In the genomic region with DNA sequence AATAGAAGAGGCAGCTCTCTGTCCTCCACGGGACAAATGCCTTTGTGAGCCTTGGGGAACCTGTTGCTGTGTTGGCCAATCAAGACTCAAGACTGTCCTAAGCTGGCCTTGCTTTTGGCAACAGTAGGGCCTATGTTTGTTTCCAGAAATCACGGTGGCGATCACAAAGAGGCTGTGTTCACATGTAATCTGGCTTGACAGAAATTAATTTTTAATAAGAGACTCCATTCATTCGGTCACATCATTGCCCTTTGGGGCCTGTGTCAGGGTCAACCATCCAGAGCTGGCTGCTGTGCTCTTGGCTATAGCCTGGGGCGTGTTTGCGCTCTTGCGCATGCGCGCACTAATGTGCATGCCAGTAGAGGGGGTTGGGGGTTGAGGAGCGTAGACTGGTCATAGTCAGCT, we compare ENCODE assay signal across 11 mouse cellular contexts. TPM values are rescaled to one million over a fixed set of nuclear protein-coding genes. Genes with fewer than 3 reads are reported as not detected.
DNase-seq lines count a peak whose midpoint lies in the region; ATAC-seq and TF ChIP-seq lines count a peak whose summit lies in the region.
"Had no signal": no experiment of that assay in that cellular context is flagged by ENCODE, and none has a peak within 500 bp of the region (broad histone marks: within the 10 kb centered on the region; RNA-seq: fewer than 3 reads in every experiment).

No protein-coding gene starts in this region.

- ATAC-seq in intestine, embryonic 14.5 days (replicated peaks; ENCODE audit: low FRiP score, low TSS enrichment, low read depth), result peak; percentile 73; the same call in 1 of the 2 replicates
- no peak for ATAC-seq in intestine, postnatal 0 days
- ATAC-seq in limb, embryonic 13.5 days (ENCODE audit: low FRiP score, low read depth), result peak; percentile 19; the same call in 1 of the 2 replicates

- H3K27me3 ChIP-seq in intestine, embryonic 14.5 days (replicated peaks; ENCODE audit: control insufficient read depth, insufficient read depth, low read length), result no peaks in the 10 kb centered on the region
- no peaks in the 10 kb centered on the region for H3K27me3 ChIP-seq in intestine, postnatal 0 days (replicated peaks; ENCODE audit: control insufficient read depth, insufficient read depth, low read length)
- H3K27me3 ChIP-seq in limb, embryonic 13.5 days, result no peaks in the 10 kb centered on the region
- H3K27me3 ChIP-seq: neural tube, embryonic 12.5 days had no signal

- H3K4me2 ChIP-seq in intestine, embryonic 14.5 days (ENCODE audit: low read length), result no peak overlapping the region
- H3K4me2 ChIP-seq in intestine, postnatal 0 days (replicated peaks; ENCODE audit: low read depth), result no peak overlapping the region
- no peak overlapping the region for H3K4me2 ChIP-seq in limb, embryonic 13.5 days (replicated peaks)
- H3K4me2 ChIP-seq: neural tube, embryonic 12.5 days had no signal

- no peaks in the 10 kb centered on the region for H3K36me3 ChIP-seq in intestine, embryonic 14.5 days (ENCODE audit: control insufficient read depth, insufficient read depth, low read length)
- H3K36me3 ChIP-seq in intestine, postnatal 0 days (ENCODE audit: control insufficient read depth, insufficient read depth), result no peaks in the 10 kb centered on the region
- H3K36me3 ChIP-seq in limb, embryonic 13.5 days, result no peaks in the 10 kb centered on the region
- H3K36me3 ChIP-seq: neural tube, embryonic 12.5 days had no signal

- H3K4me1 ChIP-seq in intestine, embryonic 14.5 days (replicated peaks; ENCODE audit: control insufficient read depth, insufficient read depth, low read length), result peaks cover 7% of the 10 kb centered on the region; the same call in 1 of the 2 replicates
- H3K4me1 ChIP-seq in intestine, postnatal 0 days (replicated peaks; ENCODE audit: control insufficient read depth, insufficient read depth, low read length), result no peaks in the 10 kb centered on the region
- peaks cover 21% of the 10 kb centered on the region; the same call in 1 of the 2 replicates for H3K4me1 ChIP-seq in limb, embryonic 13.5 days

- no peak overlapping the region for H3K9ac ChIP-seq in intestine, embryonic 14.5 days (ENCODE audit: low read length)
- no peak overlapping the region for H3K9ac ChIP-seq in intestine, postnatal 0 days (ENCODE audit: low read depth, low read length)
- H3K9ac ChIP-seq in limb, embryonic 13.5 days, result no peak overlapping the region
- H3K9ac ChIP-seq: neural tube, embryonic 12.5 days had no signal

- WGBS in intestine, embryonic 14.5 days, result 85% methylated on average over 10 of the region's 10 CpGs
- WGBS in intestine, postnatal 0 days, result 89% methylated on average over 10 of the region's 10 CpGs
- WGBS in limb, embryonic 13.5 days, result 84% methylated on average over 10 of the region's 10 CpGs

- TF ChIP-seq CTCF in intestine, postnatal 0 days (IDR thresholded peaks at IDR 0.05; ENCODE audit: low read depth), result no peak

- DNase-seq in embryo, embryonic 10 days (ENCODE audit: low spot score), result peak; percentile 7
- DNase-seq in embryo, embryonic 9.5 days (ENCODE audit: extremely low spot score), result no peak
- DNase-seq in intestine, embryonic 14.5 days (ENCODE audit: low spot score), result no peak
- peak; percentile 81 for DNase-seq in ZHBTc4 (ENCODE audit: low read depth, low spot score)
- no peak for DNase-seq in gastrocnemius, postnatal 36 days
- no peak for DNase-seq in right cerebral cortex, postnatal 14 days
- DNase-seq: cerebellum, adult 9-11 months had no signal

- no peaks in the 10 kb centered on the region for H3K9me3 ChIP-seq in intestine, embryonic 14.5 days (ENCODE audit: control insufficient read depth, low read length)
- H3K9me3 ChIP-seq in intestine, postnatal 0 days (ENCODE audit: control insufficient read depth), result no peaks in the 10 kb centered on the region
- H3K9me3 ChIP-seq in limb, embryonic 13.5 days, result no peaks in the 10 kb centered on the region
- H3K9me3 ChIP-seq: neural tube, embryonic 12.5 days had no signal

- H3K27ac ChIP-seq in intestine, embryonic 14.5 days (ENCODE audit: low read depth), result peak overlapping the region; percentile 33; the same call in 1 of the 2 replicates
- no peak overlapping the region for H3K27ac ChIP-seq in intestine, postnatal 0 days (ENCODE audit: low read depth, low read length)
- no peak overlapping the region for H3K27ac ChIP-seq in limb, embryonic 13.5 days
- H3K27ac ChIP-seq: macrophage; neural tube, embryonic 12.5 days had no signal

- H3K4me3 ChIP-seq in intestine, embryonic 14.5 days (ENCODE audit: low read depth, low read length), result no peak overlapping the region
- H3K4me3 ChIP-seq in intestine, postnatal 0 days (ENCODE audit: low read depth, low read length), result no peak overlapping the region
- no peak overlapping the region for H3K4me3 ChIP-seq in limb, embryonic 13.5 days
- H3K4me3 ChIP-seq: neural tube, embryonic 12.5 days had no signal

- intact Hi-C loops in gastrocnemius, postnatal 36 days (cut with DNase I), result no loop called here

RNA-seq across cellular contexts. Expression of a gene that starts 21.0 kb away (rescaled TPM):
- 40.7 and 44.2 TPM in 2 replicates for polyA plus RNA-seq in intestine, embryonic 14.5 days (2014; fragmentation: Nextera tagmentation; extraction: Ambion mirVana)
- polyA plus RNA-seq in intestine, postnatal 0 days (2015; fragmentation: Nextera tagmentation; extraction: Ambion mirVana), result 27.9 and 34.6 TPM in 2 replicates
- polyA plus RNA-seq in limb, embryonic 13.5 days (2015; fragmentation: Nextera tagmentation; extraction: Ambion mirVana), result 64.3 and 72.1 TPM in 2 replicates
- 10 to 100 TPM; 16.4 to 17.4 TPM for total RNA-seq in gastrocnemius, postnatal 36 days (2021)

Comparison
In these comparisons a context has a peak if more than half of its experiments do, and no peak if none do; other contexts are left out.
1. DNase-seq: peak in embryo, embryonic 10 days (single experiment) and ZHBTc4 (single experiment); none in embryo, embryonic 9.5 days (single experiment), intestine, embryonic 14.5 days (single experiment), gastrocnemius, postnatal 36 days (0 of 2) and right cerebral cortex, postnatal 14 days (single experiment).